Mouse (Mus musculus) left cerebral cortex, adult 2 months (tissue): Measurements from ENCODE around the gene Tra2a. TPM values are rescaled to one million over a fixed set of nuclear protein-coding genes. Genes with fewer than 3 reads are reported as not detected.

Source experiments
- DNase-seq, 2 experiments: peaks; one replicate each; pipeline ENCODE4 v3.0.0; 2021 to 2022; ENCODE audit warnings: low spot score in 2 of 2, mixed read lengths in 1 of 2; ENCODE audit errors: extremely low spot score in 1 of 2
- H3K27ac ChIP-seq: fragments of 200-600 bp; 2 replicates; pipeline ENCODE4 v1.8.1; 2022
- H3K4me3 ChIP-seq: fragments of 200-600 bp; 2 replicates; pipeline ENCODE4 v1.8.1; 2022
- CTCF ChIP-seq: fragments of 200-600 bp; IDR thresholded peaks from 2 replicates; pipeline ENCODE4 v1.8.1; 2022; ENCODE audit warnings: antibody characterized with exemption, mild to moderate bottlenecking, moderate library complexity
- intact Hi-C: fragments of 180-260 bp; cut with DNase I; formaldehyde crosslinking; loops from one replicate; pipeline ENCODE4 v1.15.1; 2025
- total RNA-seq, 2 experiments: library from RNA; stranded (reverse); gene quantifications; 2 replicates each; pipeline ENCODE4 v1.2.3; 2021

Gene Tra2a
- total RNA-seq, 2 experiments from 2014 or later, result 75.5 to 90.0 TPM

- Histone ChIP-seq H3K4me3 (peak within 1 kb of the TSS; percentile 27), H3K27ac (no peak within 1 kb of the TSS)
- no peak for DNase-seq
- intact Hi-C loops, result no loop called here
- no peak for TF ChIP-seq CTCF
Measured at GRCm38 (mm10) chr6:49214928-49215747, 48.7 kb downstream of the Tra2a start, which contains the start of gene Igf2bp3. Gene Igf2bp3, minus strand, starts transcription at chr6:49214957.

DNA sequence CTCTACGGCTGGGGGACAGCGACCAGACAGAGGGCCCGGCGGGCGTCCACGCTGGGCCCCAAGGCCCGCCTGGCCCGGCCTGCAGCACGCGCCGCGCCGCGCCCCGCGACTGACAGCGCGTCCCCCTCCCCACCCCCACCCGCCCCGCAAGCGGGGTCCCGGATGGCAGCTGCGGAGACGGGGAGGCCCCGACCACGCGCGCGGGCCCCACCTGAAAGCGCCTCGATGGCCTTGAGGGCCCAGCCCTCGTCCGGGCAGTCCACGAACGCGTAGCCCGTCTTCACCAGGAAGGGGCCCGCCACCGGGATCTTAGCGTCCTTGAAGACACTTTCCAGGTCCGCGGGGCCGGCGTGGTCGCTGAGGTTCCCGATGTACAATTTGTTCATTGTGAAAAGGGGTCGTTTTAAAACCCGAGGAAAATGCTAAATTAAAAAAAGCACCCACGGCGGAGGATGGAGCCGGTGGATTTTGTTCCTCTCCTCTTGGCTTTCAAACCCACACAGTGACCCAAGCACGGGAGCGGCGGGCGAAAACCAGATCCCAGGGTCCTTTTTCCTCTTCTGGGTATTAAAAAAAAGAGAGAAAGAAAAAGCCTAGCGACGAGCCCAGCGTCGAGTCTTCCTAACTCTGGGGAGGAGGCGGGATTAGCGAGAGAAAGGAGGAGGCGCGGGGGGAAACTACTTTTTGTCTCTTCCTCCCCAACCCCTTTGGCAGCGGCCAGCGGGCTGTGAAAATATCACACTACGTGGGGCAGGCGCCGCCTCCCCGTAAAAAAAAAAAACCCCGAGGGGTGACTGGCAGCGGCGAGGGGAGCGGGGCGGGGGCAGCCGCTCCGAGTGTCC, 49.5 kb downstream of the Tra2a start:
- peak overlapping the region; percentile 27 for H3K4me3 ChIP-seq
- no peak for DNase-seq
- TF ChIP-seq CTCF, result no peak
- intact Hi-C loops, result no loop called here
- no peak overlapping the region for H3K27ac ChIP-seq

- no peak for TF ChIP-seq CTCF
- intact Hi-C loops, result no loop called here
- peak overlapping the region; percentile 27 for H3K4me3 ChIP-seq
- no peak overlapping the region for H3K27ac ChIP-seq
- DNase-seq, result no peak
Measured at GRCm38 (mm10) chr6:49213581-49214085, 50.2 kb downstream of the Tra2a start.

DNA sequence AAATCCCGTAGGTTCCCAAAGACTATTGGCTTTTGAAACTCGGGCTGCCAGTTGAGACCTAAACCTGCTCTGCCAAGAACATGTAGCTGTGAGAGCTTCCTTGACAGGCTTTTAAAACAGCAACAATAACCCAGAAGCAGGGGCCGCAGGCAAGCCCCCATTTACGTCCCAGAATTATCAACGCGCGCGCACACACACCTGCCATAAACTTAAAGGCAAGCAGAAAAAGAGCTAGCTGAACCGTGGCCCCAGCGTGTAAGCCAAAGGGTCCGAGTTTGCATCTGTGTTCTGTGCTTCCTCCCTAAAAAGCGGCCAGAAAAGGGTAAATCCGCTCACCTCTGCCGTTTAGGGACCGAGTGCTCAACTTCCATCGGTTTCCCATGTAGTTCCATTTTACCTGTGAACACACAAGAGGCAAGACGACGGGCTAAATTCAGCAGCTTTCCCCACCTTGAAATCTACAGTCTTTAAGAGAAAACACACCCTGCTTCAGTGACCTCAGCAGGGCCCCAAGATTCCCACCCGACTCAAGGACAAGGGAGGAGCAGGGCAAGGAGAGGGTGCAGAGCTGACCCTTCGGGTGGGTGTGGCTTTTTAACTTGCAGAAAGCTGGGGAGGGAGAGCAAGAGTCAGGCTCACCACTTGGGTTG, 50.8 kb downstream of the Tra2a start:
- no peak for DNase-seq
- intact Hi-C loops, result no loop called here
- Histone ChIP-seq H3K4me3 (no peak overlapping the region), H3K27ac (no peak overlapping the region)
- TF ChIP-seq CTCF, result no peak

GRCm38 (mm10) chr6:49212141-49212540, 51.7 kb downstream of the Tra2a start:
- intact Hi-C loops, result no loop called here

DNA sequence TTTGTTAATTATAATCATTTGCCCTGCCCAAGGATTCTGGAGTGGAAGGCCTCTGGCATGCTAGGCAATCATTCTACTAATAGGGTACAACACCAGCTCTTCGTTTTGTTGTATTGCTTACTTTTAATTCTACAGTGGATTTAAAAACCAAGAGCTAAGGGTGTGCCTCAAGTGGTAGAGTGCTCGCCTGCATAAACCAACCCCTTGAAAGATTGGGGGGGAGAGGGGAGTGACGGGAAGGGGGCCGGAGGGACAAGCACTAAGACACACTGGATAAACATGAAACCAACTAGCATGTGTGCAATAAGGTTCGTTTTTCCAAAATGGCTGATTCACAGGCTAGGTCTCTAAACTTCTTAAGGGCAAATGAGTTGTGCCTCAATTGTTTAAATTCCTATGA, 52.2 kb downstream of the Tra2a start:
- no peak for TF ChIP-seq CTCF
- intact Hi-C loops, result no loop called here
- Histone ChIP-seq H3K4me3 (no peak overlapping the region), H3K27ac (no peak overlapping the region)
- no peak for DNase-seq

More at GRCm38 (mm10) chr6:49212141-49212540, 51.7 kb downstream of the Tra2a start:
- Histone ChIP-seq H3K27ac (no peak overlapping the region), H3K4me3 (no peak overlapping the region)
- no peak for DNase-seq
- TF ChIP-seq CTCF, result no peak

- Histone ChIP-seq H3K4me3 (no peak overlapping the region), H3K27ac (no peak overlapping the region)
- no peak for DNase-seq
- no peak for TF ChIP-seq CTCF
- intact Hi-C loops, result loop anchor here (5.0 kb wide), 1 partner anchor 138 kb away; the partner anchor contains the start of gene Malsu1
Measured at GRCm38 (mm10) chr6:49209881-49210854, 53.7 kb downstream of the Tra2a start.

- TF ChIP-seq CTCF, result no peak
- no peak overlapping the region for H3K4me3 ChIP-seq
- H3K27ac ChIP-seq, result no peak overlapping the region
- intact Hi-C loops, result loop anchor here (1.0 to 5.0 kb wide), 2 partner anchors 137 to 152 kb away; partner anchors contain the start of gene Malsu1
- peak in 1 of 2 experiments; percentile 9 for DNase-seq
Measured at GRCm38 (mm10) chr6:49208935-49209334, 54.9 kb downstream of the Tra2a start.

- no peak overlapping the region for H3K27ac ChIP-seq
- intact Hi-C loops, result loop anchor here (1.0 to 5.0 kb wide), 2 partner anchors 136 to 151 kb away; partner anchors contain the start of gene Malsu1
- DNase-seq, result no peak
- peak; percentile 36 for TF ChIP-seq CTCF
- no peak overlapping the region for H3K4me3 ChIP-seq
Measured at GRCm38 (mm10) chr6:49208297-49208930, 55.4 kb downstream of the Tra2a start.

DNA sequence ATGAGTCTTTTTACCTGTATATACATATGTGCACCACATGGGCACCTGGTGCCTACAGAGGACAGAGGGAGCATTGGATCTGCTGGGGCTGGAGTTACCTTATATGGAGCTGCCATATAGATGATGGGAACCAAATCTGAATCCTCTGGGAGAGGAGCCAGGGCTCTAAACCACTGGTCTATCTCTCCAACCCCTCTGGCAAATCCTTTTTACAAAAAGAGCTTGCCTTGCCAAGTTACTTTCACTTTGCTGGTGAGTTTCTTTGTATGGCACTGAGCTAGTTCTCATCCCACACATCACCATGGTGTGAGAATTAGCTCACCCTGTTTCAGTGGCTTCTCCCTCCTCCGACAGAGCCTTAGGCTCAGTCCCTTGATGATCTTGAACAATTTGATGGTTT, 57.4 kb downstream of the Tra2a start:
- TF ChIP-seq CTCF, result no peak
- intact Hi-C loops, result loop anchor here (5.0 kb wide), 1 partner anchor 134 kb away; the partner anchor contains the start of gene Malsu1
- no peak overlapping the region for H3K4me3 ChIP-seq
- H3K27ac ChIP-seq, result no peak overlapping the region
- no peak for DNase-seq
